Mouse (Mus musculus): ENCODE measurements at regions not wholly inside any gene's neighbourhood (a gene's known extent, or its start where the extent isn't known, plus 50 kb on each side); places are given as distances from the start of the nearest gene placed in this dataset.

DNA sequence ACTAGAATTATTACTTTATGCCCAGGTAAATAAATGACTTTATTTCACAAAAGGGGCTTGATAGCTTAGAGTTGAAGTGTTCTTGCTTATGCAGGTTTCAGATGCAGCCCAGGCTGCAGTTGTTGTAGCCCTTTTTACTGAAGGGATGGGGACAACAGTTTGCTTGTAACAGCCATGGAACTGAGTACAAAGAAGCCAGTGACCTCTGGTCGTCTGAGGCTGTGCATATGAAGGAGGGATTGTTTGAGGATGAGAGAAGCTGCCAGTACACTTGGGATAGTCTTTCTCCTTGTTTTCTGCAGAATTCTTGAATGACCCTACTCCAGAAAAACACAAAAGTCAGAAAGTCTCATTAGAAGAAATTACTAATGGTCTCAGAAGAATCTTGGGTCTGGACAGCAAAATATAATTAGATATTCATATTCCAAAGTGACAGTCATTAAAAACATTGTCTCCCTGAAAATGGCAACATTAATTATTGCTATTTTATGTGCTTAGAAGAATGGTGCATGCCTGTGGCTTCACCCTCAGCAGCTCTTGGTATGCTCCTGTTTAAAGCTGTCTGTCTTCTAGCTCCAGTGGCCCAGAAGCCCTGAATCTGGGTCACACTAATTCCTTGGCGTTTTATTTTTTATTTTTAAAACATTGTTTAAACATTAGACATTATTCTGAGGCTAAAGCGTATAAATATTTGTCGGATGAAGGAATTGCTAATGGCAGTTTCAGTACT lies 61.9 kb upstream of the Arhgap32 start:
- no peak for DNase-seq (ENCODE audit: low read depth, low spot score)

DNA sequence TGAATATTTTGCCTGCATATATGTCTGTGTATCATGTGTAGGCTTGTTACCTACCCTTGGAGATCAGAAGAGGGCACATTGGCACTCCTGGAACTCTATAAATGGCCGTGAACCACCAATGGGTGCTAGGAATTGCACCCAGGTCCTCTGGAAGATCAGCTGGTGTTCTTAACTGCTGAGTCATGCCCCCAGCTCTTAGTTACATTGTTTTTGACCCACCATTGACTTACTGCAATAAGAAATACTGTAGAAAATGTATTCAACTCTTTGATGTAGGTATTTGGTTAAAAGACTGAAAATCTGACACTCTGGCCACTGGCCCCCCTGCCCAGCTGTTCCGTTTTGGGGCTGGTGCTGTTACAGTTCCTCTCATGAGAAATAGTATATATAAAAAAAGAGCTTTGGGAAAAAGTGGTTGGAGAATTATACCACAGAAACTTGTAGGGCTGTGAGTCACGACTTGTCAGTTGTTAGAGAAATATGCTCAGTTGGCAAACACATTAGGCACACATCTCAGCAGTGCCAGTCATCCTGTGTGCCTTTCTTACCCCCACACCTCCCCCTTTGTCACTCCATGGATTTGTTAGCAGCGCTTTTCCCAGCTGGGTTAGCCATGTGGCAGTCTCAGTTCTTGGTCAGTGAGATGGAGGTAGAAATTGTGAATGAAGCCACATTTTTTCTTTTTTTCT lies 58.4 kb upstream of the Arhgap32 start:
- no peak for DNase-seq (ENCODE audit: low read depth, low spot score)

DNA sequence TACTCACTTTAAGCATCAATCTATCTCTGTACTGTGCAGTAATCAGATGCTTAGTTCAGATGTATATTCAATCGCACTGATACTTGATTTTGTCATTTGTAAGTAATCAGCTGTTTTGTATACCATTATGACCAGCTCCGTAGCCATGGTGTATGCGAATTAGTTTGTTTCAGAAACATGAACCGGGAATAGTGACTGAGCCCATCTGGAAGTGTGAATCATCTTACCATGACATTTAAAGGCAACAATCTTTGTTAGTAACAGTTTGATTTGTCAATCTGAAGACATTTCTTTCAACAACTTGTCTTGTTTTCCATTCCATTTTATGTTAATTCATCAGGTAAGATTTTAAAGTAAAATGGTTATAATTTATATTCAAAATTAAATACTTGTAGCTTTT lies 53.2 kb upstream of the Arhgap32 start:
- DNase-seq (ENCODE audit: low read depth, low spot score), result no peak

DNA sequence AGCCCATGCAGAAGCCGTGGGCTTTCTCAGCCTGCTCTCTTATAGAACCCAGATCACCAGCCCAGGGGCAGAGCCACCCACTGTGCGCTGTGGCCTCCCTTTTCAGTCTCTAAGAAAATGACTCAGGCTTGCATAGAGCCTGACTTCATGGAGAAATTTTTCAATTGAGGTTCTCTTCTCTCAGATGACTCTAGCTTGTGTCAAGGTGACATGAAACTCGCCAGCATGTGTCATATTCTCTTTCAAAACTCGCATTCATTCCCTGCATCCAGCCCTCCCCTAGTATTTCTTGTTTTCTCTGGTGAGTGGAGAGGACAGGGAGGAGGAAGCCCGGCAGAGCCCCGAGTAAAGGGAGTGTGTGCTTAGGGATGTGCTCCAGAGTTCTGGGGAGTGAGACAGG lies 52.4 kb upstream of the Arhgap32 start:
- DNase-seq (ENCODE audit: low read depth, low spot score), result no peak

DNA sequence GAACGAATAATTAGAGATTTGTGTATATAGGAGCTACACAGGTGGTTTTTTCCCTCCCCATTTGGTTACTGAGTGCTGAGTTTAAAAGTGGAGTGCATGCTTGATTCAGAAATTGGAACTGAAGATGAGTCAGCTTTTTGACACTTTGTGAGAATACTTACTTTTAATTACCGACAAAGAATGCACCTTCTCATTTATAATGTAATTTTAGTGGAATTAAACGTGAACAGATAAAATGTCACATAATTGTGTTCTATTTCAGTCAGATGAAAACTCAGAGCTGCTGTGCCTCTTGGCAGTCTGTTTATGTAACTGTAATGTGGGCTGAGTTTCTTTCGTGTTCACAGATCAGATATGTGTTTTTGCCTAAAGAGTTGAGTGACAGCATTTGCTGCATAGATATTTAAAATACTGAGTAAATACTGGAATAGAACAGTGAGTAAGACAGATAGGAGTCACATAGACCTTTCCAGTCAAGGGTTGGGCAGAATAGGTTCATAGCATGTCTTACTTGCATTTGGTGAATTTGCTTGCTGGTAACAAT lies 51.9 kb upstream of the Arhgap32 start:
- DNase-seq (ENCODE audit: low read depth, low spot score), result no peak

All from CD4-positive, CD25-positive, alpha-beta regulatory T cell, adult 2 months (primary cell).